Mouse (Mus musculus) spleen, adult 2 months (tissue): ENCODE measurements at regions not wholly inside any gene's neighbourhood (a gene's known extent, or its start where the extent isn't known, plus 50 kb on each side); places are given as distances from the start of the nearest gene placed in this dataset.

Experiments used
- DNase-seq, 2 experiments: peaks; one replicate each; pipeline versions ENCODE4 v3.0.0 to v3.0.0-alpha.2; 2012 to 2021; ENCODE audit warnings: low spot score in 2 of 2, low read depth in 1 of 2
- H3K27ac ChIP-seq: fragments of 200-500 bp; 2 replicates; pipeline ENCODE4 v1.5.1; 2012; ENCODE audit warnings: low read length, inconsistent platforms; ENCODE audit not compliant: insufficient read depth
- H3K27me3 ChIP-seq: fragments of 200-500 bp; 2 replicates; pipeline ENCODE4 v1.6.1; 2012; ENCODE audit warnings: mild to moderate bottlenecking, moderate library complexity, low read length, inconsistent platforms; ENCODE audit not compliant: control insufficient read depth, insufficient read depth
- H3K36me3 ChIP-seq: fragments of 200-500 bp; 2 replicates; pipeline ENCODE4 v1.6.1; 2012; ENCODE audit warnings: mild to moderate bottlenecking, low read length, inconsistent platforms; ENCODE audit not compliant: control insufficient read depth, insufficient read depth
- H3K4me1 ChIP-seq: fragments of 200-500 bp; 2 replicates; pipeline ENCODE4 v1.6.1; 2011; ENCODE audit warnings: inconsistent platforms; ENCODE audit not compliant: control insufficient read depth, insufficient read depth, insufficient read length
- H3K4me3 ChIP-seq: fragments of 200-500 bp; 2 replicates; pipeline ENCODE4 v1.5.1; 2011; ENCODE audit warnings: mild to moderate bottlenecking, inconsistent platforms; ENCODE audit not compliant: insufficient read depth, insufficient read length; ENCODE audit errors: extremely low read depth
- CTCF ChIP-seq: fragments of 200-500 bp; IDR thresholded peaks from 2 replicates; pipeline ENCODE4 v1.5.1; 2011; ENCODE audit warnings: mild to moderate bottlenecking, inconsistent platforms; ENCODE audit not compliant: insufficient read depth, insufficient read length, insufficient replicate concordance; ENCODE audit errors: extremely low read depth
- POLR2A ChIP-seq: fragments of 200-500 bp; IDR thresholded peaks from 2 replicates; pipeline ENCODE4 v1.6.1; 2011; ENCODE audit warnings: low read depth, low read length, inconsistent platforms
- WGBS: fragments of 180-500 bp; shearing (Covaris S2); methylation state at CpG from one replicate; pipeline ENCODE4 v1.1.7; 2018; 5-methylcytosine and 5-hydroxymethylcytosine counted together

- WGBS = 45% methylated on average over 4 of the region's 4 CpGs
- TF ChIP-seq POLR2A = no peak
- no peak for TF ChIP-seq CTCF
- Histone ChIP-seq H3K27me3 (no peaks in the 10 kb centered on the region), H3K4me1 (no peaks in the 10 kb centered on the region), H3K4me3 (no peak overlapping the region), H3K27ac (no peak overlapping the region), H3K36me3 (no peaks in the 10 kb centered on the region)
- DNase-seq = no peak
Measured at GRCm38 (mm10) chr2:48546194-48546593, 267.7 kb upstream of the Acvr2a start.

- no peak overlapping the region for H3K27ac ChIP-seq
- no peaks in the 10 kb centered on the region for H3K4me1 ChIP-seq
- DNase-seq = no peak
- no peaks in the 10 kb centered on the region for H3K27me3 ChIP-seq
- H3K4me3 ChIP-seq = no peak overlapping the region
- no peak for TF ChIP-seq CTCF
- 68% methylated on average over 3 of the region's 3 CpGs for WGBS
- no peaks in the 10 kb centered on the region for H3K36me3 ChIP-seq
Measured at GRCm38 (mm10) chr2:48556600-48556999, 257.3 kb upstream of the Acvr2a start.

- no peaks in the 10 kb centered on the region for H3K27me3 ChIP-seq
- DNase-seq = no peak
- no peak overlapping the region for H3K4me3 ChIP-seq
- no peaks in the 10 kb centered on the region for H3K36me3 ChIP-seq
- no peak overlapping the region for H3K27ac ChIP-seq
- TF ChIP-seq POLR2A = no peak
- TF ChIP-seq CTCF = no peak
- H3K4me1 ChIP-seq = no peaks in the 10 kb centered on the region
Measured at GRCm38 (mm10) chr2:48557123-48557522, 256.8 kb upstream of the Acvr2a start.

GRCm38 (mm10) chr2:48558641-48559040, 255.3 kb upstream of the Acvr2a start:
- WGBS = 85% methylated on average over 3 of the region's 3 CpGs
- no peaks in the 10 kb centered on the region for H3K27me3 ChIP-seq
- H3K27ac ChIP-seq = no peak overlapping the region
- no peak for DNase-seq
- no peaks in the 10 kb centered on the region for H3K4me1 ChIP-seq
- no peaks in the 10 kb centered on the region for H3K36me3 ChIP-seq
- TF ChIP-seq CTCF = no peak
- H3K4me3 ChIP-seq = no peak overlapping the region

- H3K27ac ChIP-seq = no peak overlapping the region
- H3K4me3 ChIP-seq = no peak overlapping the region
- H3K27me3 ChIP-seq = no peaks in the 10 kb centered on the region
- no peaks in the 10 kb centered on the region for H3K36me3 ChIP-seq
- DNase-seq = no peak
- H3K4me1 ChIP-seq = no peaks in the 10 kb centered on the region
- WGBS = 80% methylated on average over 3 of the region's 3 CpGs
- TF ChIP-seq CTCF (no peak), POLR2A (no peak)
Measured at GRCm38 (mm10) chr2:48563636-48564035, 250.3 kb upstream of the Acvr2a start.

GRCm38 (mm10) chr2:48564170-48564569, 249.7 kb upstream of the Acvr2a start:
- H3K36me3 ChIP-seq = no peaks in the 10 kb centered on the region
- TF ChIP-seq POLR2A (no peak), CTCF (no peak)
- H3K27ac ChIP-seq = no peak overlapping the region
- no peak overlapping the region for H3K4me3 ChIP-seq
- no peaks in the 10 kb centered on the region for H3K4me1 ChIP-seq
- DNase-seq = no peak
- 80% methylated on average over 4 of the region's 4 CpGs for WGBS
- H3K27me3 ChIP-seq = no peaks in the 10 kb centered on the region

- Histone ChIP-seq H3K27ac (no peak overlapping the region), H3K4me3 (no peak overlapping the region), H3K27me3 (no peaks in the 10 kb centered on the region), H3K36me3 (no peaks in the 10 kb centered on the region), H3K4me1 (no peaks in the 10 kb centered on the region)
- no peak for DNase-seq
- WGBS = 84% methylated on average over 6 of the region's 6 CpGs
- TF ChIP-seq POLR2A (no peak), CTCF (no peak)
Measured at GRCm38 (mm10) chr2:48567871-48568270, 246.0 kb upstream of the Acvr2a start.
